Mouse (Mus musculus) hindbrain, embryonic 11.5 days (tissue): ENCODE results near the gene Gpr83. TPM values are rescaled to one million over a fixed set of nuclear protein-coding genes. Genes with fewer than 3 reads are reported as not detected.
A peak's percentile ranks its signal among the peaks of the same experiment; 100 is the strongest.

Source experiments
- ATAC-seq: fragments of 200-750 bp; cut with Nextera tagmentation; 2 replicates; pipeline ENCODE4 v1.8.0; 2017; ENCODE audit warnings: mild to moderate bottlenecking, moderate TSS enrichment, moderate library complexity; ENCODE audit not compliant: low FRiP score
- DNase-seq: peaks from one replicate; pipeline ENCODE4 v3.0.0-alpha.2; 2015; ENCODE audit warnings: low spot score
- H3K27ac ChIP-seq: fragments of 300-500 bp; sonication (generic); 2 replicates; pipeline ENCODE4 v1.5.1; 2014; ENCODE audit warnings: mild to moderate bottlenecking, low read depth, low read length
- H3K27me3 ChIP-seq: fragments of 300-500 bp; sonication (generic); 2 replicates; pipeline ENCODE4 v1.6.1; 2014; ENCODE audit warnings: mild to moderate bottlenecking, low read length, moderate library complexity, mixed read lengths; ENCODE audit not compliant: control insufficient read depth, insufficient read depth
- H3K36me3 ChIP-seq: fragments of 300-500 bp; sonication (generic); 2 replicates; pipeline ENCODE4 v1.6.1; 2014; ENCODE audit warnings: mild to moderate bottlenecking, low read length, moderate library complexity, mixed read lengths; ENCODE audit not compliant: control insufficient read depth, insufficient read depth
- H3K4me1 ChIP-seq: fragments of 300-500 bp; sonication (generic); replicated peaks from 2 replicates; pipeline ENCODE4 v1.6.1; 2014; ENCODE audit warnings: low read length, mixed read lengths; ENCODE audit not compliant: control insufficient read depth, insufficient read depth
- H3K4me2 ChIP-seq: fragments of 300-500 bp; sonication (generic); replicated peaks from 2 replicates; pipeline ENCODE4 v1.6.1; 2014; ENCODE audit warnings: mild to moderate bottlenecking, low read depth, low read length
- H3K4me3 ChIP-seq: fragments of 300-500 bp; sonication (generic); 2 replicates; pipeline ENCODE4 v1.5.1; 2014; ENCODE audit warnings: low read depth, low read length
- H3K9ac ChIP-seq: fragments of 300-500 bp; sonication (generic); 2 replicates; pipeline ENCODE4 v1.6.1; 2014; ENCODE audit warnings: low read depth, low read length
- H3K9me3 ChIP-seq: fragments of 300-500 bp; sonication (generic); 2 replicates; pipeline ENCODE4 v1.6.1; 2016; ENCODE audit warnings: low read length; ENCODE audit not compliant: control insufficient read depth
- WGBS: fragments of 180-500 bp; shearing (Covaris S2); extraction: QIAGEN DNeasy Blood & Tissue Kit; methylation state at CpG from one replicate; pipeline ENCODE4 v1.1.7; 2014; 5-methylcytosine and 5-hydroxymethylcytosine counted together
- polyA plus RNA-seq: library from polyadenylated mRNA; unstranded; fragments of >200 nt; fragmentation: Nextera tagmentation; extraction: Ambion mirVana; gene quantifications from 2 replicates; pipeline ENCODE4 v1.2.1, GENCODE M21; 2014

Gpr83 gene
- polyA plus RNA-seq, 1 experiment from 2014 or later, result 1.8 TPM

DNA sequence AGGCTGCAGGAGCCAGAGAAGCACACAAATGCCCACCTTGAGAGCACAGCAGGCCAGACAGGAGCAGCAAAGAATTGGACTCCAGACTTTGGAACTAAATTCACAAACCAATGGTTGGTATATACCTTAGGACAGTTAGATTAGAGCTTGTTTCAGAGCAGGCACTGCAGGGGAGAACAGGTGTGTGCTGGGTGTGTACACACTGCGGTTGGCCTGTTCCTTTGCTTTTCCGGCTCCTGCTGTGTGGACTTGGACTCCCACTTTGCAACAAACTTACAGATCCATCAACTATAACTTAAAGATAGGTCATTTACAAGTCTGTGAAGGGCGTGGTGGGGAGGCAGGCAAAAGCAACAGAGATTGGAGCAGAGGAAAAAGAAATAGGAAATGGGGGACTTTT lies 1.2 kb upstream of the Gpr83 start:
- Histone ChIP-seq H3K9ac (no peak overlapping the region), H3K4me3 (no peak overlapping the region), H3K4me2 (no peak overlapping the region), H3K27me3 (peaks cover 22% of the 10 kb centered on the region), H3K36me3 (no peaks in the 10 kb centered on the region), H3K27ac (no peak overlapping the region), H3K9me3 (no peaks in the 10 kb centered on the region), H3K4me1 (peaks cover 3% of the 10 kb centered on the region; the same call in 1 of the 2 replicates)
- DNase-seq, result no peak
- 86% methylated on average over 3 of the region's 3 CpGs for WGBS
- no peak for ATAC-seq

GRCm38 (mm10) chr9:14863126-14863525 lies 3.1 kb downstream of the Gpr83 start:
- Histone ChIP-seq H3K9me3 (no peaks in the 10 kb centered on the region), H3K4me2 (no peak overlapping the region), H3K36me3 (no peaks in the 10 kb centered on the region), H3K27me3 (peaks cover 21% of the 10 kb centered on the region), H3K4me1 (peaks cover 3% of the 10 kb centered on the region; the same call in 1 of the 2 replicates), H3K9ac (no peak overlapping the region), H3K27ac (no peak overlapping the region), H3K4me3 (no peak overlapping the region)
- no peak for ATAC-seq
- no peak for DNase-seq
- WGBS, result 85% methylated on average over 3 of the region's 3 CpGs

- Histone ChIP-seq H3K27me3 (peaks cover 9% of the 10 kb centered on the region), H3K4me3 (no peak overlapping the region), H3K4me2 (no peak overlapping the region), H3K9me3 (no peaks in the 10 kb centered on the region), H3K9ac (no peak overlapping the region), H3K4me1 (peaks cover 3% of the 10 kb centered on the region; the same call in 1 of the 2 replicates), H3K27ac (no peak overlapping the region), H3K36me3 (no peaks in the 10 kb centered on the region)
- no peak for ATAC-seq
- no peak for DNase-seq
- 84% methylated on average over 9 of the region's 9 CpGs for WGBS
Observed at GRCm38 (mm10) chr9:14864726-14865125, 4.7 kb downstream of the Gpr83 start.

DNA sequence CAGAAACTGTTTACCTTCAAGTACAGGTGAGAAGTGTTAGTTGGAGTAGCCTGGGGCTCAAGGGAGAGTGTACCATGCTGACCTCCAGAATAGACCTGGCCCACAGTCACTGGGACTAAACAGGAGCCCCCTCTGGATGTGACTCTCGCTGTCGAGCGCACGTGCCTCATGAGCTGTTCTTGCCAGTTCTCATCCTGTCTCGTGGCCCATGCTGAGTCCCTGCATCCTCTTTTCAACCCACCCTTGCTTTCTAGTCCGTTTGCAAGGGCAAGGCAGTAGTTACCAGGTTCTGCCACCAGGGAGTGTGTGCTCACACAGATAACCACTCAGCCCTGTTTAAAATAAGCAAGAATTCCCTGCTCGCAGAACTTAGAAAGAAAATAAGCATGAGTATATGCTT lies 6.9 kb downstream of the Gpr83 start:
- no peak overlapping the region for H3K4me3 ChIP-seq
- WGBS, result 36% methylated on average over 7 of the region's 7 CpGs
- no peak overlapping the region for H3K4me2 ChIP-seq
- DNase-seq (peak; percentile 62), ATAC-seq (peak; percentile 56; the same call in 1 of the 2 replicates)
- no peak overlapping the region for H3K27ac ChIP-seq
- H3K9ac ChIP-seq, result no peak overlapping the region
- no peaks in the 10 kb centered on the region for H3K36me3 ChIP-seq
- H3K27me3 ChIP-seq, result no peaks in the 10 kb centered on the region
- no peaks in the 10 kb centered on the region for H3K9me3 ChIP-seq
- no peaks in the 10 kb centered on the region for H3K4me1 ChIP-seq

- Histone ChIP-seq H3K27ac (no peak overlapping the region), H3K4me2 (no peak overlapping the region), H3K4me3 (no peak overlapping the region), H3K27me3 (no peaks in the 10 kb centered on the region), H3K4me1 (0 out of 2 replicates have a peak, but pooled peaks cover 2% of the 10 kb centered on the region), H3K9me3 (no peaks in the 10 kb centered on the region), H3K36me3 (no peaks in the 10 kb centered on the region), H3K9ac (no peak overlapping the region)
- ATAC-seq, result no peak
- WGBS, result 91% methylated on average over 8 of the region's 8 CpGs
- no peak for DNase-seq
Observed at GRCm38 (mm10) chr9:14868326-14868725, 8.3 kb downstream of the Gpr83 start.

DNA sequence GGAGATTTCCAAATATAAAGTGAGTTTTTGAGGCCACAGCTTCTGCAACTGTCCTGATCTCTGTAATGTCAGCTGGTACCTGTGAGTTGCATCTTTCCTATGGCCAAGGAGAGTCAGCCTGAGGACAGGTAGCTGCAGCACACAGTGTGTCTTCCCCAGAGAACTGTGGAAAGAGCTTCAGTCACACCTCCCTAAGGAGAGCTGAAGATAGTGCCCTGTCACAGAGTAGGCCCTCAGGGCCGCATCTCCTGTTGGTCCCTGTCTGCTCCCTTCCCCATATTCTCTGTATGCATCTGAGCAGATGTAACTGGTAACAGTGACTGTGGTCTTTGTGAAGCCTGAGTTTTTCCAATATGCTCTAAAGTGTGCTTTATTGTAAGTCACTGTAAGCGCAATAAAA lies 10.4 kb downstream of the Gpr83 start:
- ATAC-seq (no peak), DNase-seq (no peak)
- no peak overlapping the region for H3K9ac ChIP-seq
- H3K27me3 ChIP-seq, result no peaks in the 10 kb centered on the region
- no peaks in the 10 kb centered on the region for H3K9me3 ChIP-seq
- H3K4me3 ChIP-seq, result no peak overlapping the region
- no peak overlapping the region for H3K4me2 ChIP-seq
- H3K36me3 ChIP-seq, result no peaks in the 10 kb centered on the region
- 0 out of 2 replicates have a peak, but pooled peaks cover 2% of the 10 kb centered on the region for H3K4me1 ChIP-seq
- WGBS, result 92% methylated on average over 2 of the region's 2 CpGs
- no peak overlapping the region for H3K27ac ChIP-seq

- Histone ChIP-seq H3K9ac (no peak overlapping the region), H3K4me3 (no peak overlapping the region), H3K9me3 (no peaks in the 10 kb centered on the region), H3K4me1 (0 out of 2 replicates have a peak, but pooled peaks cover 2% of the 10 kb centered on the region), H3K27me3 (no peaks in the 10 kb centered on the region), H3K4me2 (no peak overlapping the region), H3K27ac (no peak overlapping the region), H3K36me3 (no peaks in the 10 kb centered on the region)
- no peak for DNase-seq
- 92% methylated on average over 10 of the region's 10 CpGs for WGBS
- ATAC-seq, result no peak
Observed at GRCm38 (mm10) chr9:14870802-14871201, 10.8 kb downstream of the Gpr83 start.

GRCm38 (mm10) chr9:14871536-14871935 lies 11.5 kb downstream of the Gpr83 start:
- Histone ChIP-seq H3K27me3 (no peaks in the 10 kb centered on the region), H3K4me1 (0 out of 2 replicates have a peak, but pooled peaks cover 2% of the 10 kb centered on the region), H3K36me3 (no peaks in the 10 kb centered on the region), H3K9me3 (no peaks in the 10 kb centered on the region), H3K27ac (peak overlapping the region; percentile 30), H3K4me2 (no peak overlapping the region), H3K9ac (no peak overlapping the region), H3K4me3 (no peak overlapping the region)
- WGBS, result 76% methylated on average over 3 of the region's 3 CpGs
- no peak for ATAC-seq
- peak; percentile 11 for DNase-seq

DNA sequence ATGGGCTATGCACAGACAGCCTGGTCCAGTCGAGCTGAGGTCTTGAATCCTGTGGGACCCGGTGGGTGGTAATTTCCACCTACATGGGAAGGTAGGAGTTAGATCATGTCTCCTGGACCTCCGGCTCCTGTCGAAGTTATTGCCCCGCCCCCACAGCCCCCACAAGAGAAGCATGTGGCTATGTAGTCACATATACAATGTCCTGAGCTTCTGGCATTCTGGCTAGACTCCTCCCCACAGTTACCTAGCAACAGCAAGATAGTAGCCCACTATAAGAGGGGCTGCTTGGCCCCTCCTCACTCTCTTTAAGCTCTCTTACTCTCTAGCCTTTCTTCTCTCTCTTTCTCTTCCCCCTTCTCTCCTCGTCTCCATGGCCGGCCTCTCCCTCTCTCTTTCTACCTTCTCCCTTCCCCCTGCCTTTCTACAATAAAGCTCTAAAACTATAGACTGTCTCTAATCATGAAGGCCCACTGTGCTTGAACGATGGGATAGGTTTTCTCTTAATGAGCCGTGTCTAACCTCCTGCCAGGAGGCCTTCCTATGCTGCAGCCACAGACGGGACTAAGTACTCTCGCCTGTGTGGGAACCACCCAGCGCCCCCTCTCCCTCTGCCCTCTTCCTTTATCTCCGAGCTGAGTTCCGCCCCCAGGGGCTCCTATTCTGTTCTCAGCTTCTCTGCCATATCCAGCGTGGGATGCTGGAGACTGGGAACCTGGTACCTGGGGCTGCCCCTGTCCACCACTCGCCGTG lies 12.3 kb downstream of the Gpr83 start:
- Histone ChIP-seq H3K27me3 (no peaks in the 10 kb centered on the region), H3K9me3 (no peaks in the 10 kb centered on the region), H3K36me3 (no peaks in the 10 kb centered on the region), H3K4me2 (no peak overlapping the region), H3K9ac (no peak overlapping the region), H3K4me1 (0 out of 2 replicates have a peak, but pooled peaks cover 2% of the 10 kb centered on the region), H3K27ac (peak overlapping the region; percentile 71), H3K4me3 (no peak overlapping the region)
- ATAC-seq, result peak; percentile 93
- WGBS, result 26% methylated on average over 17 of the region's 17 CpGs
- DNase-seq, result peak; percentile 59
